Mouse (Mus musculus): ENCODE measurements around the gene Abca3.
"Not testable (repeated sequence)": the region's sequence is repeated elsewhere in the genome, so short reads cannot be mapped to it uniquely, and the experiment has no call there.

Abca3 gene

DNA sequence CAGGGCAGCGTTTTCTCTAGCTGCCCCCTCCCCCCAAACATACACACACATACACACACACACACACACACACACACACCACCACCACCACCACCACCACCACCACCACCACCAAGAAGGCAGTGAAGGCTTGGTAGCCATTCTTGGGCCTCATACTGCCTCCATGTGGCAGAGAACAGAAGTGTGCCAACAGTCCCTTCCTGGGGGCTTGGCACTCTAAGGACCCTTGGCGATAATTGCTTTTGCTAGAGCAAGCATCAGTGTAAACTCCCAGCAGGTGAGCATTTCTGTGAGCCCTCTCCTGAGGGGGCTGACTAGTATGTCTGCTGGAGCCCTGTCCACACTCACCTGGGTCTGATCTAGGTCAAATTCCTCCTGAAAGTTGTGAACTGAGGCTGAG, 89.4 kb downstream of the Abca3 start:
- no peak for DNase-seq (ENCODE audit: low read depth, low spot score)

DNA sequence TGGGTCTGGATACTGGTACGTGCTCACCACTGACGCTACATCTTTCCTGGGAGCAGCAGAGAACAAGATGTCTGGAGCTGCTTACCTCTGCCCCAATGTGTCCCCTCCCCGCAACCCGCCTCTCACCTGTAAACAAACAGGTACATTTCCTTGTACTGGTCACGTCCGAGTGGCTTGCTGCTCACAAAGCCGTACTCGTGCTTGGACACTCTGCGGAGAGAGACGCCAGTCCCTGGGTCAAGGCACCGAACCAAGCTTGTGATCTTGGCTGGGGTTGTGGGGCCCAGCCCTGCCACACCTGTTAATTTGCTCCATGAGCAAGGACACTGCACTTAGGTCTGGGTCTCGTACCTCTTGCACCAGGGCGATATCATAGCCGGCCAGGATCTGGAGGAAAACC, 90.4 kb downstream of the Abca3 start:
- DNase-seq (ENCODE audit: low read depth, low spot score) = no peak

DNA sequence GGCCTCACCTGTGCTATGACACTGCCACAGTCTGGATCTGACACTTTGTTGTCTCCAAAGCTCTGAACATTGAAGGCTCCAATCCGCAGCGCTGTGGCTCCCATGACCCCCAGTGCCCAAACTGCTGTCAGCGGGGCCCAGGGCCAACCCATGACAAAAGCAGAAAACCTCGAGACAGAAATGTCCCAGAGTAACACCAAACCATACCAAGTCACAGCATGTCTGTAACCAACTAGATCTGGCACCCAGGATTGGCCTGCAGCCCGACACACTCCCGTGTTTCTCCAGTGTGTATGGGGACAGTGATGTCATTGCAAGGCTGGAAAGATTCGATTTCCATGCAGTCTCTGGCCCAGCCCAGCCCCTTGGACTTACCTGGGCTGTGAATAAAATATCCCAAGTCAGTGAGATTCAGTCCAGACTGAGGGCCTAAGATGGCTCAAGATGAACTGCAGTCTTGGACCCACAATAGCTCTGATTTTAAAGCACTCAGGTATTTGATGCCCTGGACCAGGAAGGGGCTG, 90.9 kb downstream of the Abca3 start, which contains the start of gene Dnase1l2:
Gene Dnase1l2, minus strand, starts transcription at position 474 of the 524 bp plus-strand sequence.
- no peak for DNase-seq (ENCODE audit: low read depth, low spot score)

DNA sequence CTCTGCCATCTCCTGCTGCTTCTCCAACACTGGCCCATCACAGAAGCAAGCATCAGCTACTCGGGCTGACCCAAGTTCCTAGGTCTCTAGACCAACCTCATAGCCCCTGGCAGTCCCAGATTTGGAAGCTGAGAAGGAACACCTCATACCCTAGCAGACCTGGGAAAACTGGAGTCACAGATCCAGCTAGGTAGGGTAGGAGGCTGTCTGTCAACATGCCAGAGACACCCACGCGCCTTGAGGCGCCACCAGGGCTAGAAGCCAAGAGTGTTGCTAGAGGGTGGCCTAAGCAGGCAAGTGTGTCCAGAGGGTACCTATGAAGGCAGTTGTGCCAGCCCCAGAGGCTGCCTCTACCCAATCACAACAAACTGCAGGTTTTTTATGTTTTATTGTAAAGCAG, 91.7 kb downstream of the Abca3 start:
- DNase-seq (ENCODE audit: low read depth, low spot score) = no peak

DNA sequence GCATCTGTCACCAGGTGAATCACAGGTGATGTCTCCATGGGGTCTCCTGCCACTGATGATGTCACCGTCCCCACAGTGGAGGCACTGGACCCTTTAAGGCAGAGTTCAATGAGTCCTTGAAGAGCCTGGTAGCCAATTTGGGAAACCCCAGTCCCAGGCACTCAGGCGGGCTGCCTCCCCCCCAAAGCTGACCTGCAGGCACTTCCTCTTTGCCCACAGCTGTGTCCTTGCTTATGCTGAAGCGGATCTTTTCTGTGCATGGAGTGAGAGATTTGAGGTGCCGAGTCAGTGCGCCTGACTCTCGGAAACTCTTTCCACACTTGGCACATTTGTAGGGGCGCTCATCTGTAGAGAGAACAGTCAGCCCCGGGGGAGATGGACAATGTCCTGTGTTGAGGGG, 94.8 kb downstream of the Abca3 start:
- DNase-seq (ENCODE audit: low read depth, low spot score) = no peak

DNA sequence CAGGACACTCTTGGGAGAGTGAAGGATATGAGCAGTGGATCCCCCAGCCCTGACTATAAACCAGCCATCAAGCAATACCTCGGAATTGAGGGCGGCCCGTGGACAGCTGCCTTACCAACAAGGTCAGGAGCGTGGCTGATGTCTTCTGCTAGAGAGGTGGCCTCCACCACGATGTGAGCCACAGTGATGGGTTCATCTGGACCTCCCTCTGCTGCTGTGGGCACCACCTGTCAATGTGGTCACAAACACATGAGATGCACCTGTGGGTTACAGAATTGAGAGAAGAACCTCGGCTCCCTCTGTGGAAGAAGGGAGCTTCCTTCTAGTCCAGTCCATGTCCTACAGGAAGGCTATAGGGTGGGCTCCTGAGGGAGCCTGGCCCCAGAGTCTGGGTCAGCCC, 97.8 kb downstream of the Abca3 start:
- no peak for DNase-seq (ENCODE audit: low read depth, low spot score)

DNA sequence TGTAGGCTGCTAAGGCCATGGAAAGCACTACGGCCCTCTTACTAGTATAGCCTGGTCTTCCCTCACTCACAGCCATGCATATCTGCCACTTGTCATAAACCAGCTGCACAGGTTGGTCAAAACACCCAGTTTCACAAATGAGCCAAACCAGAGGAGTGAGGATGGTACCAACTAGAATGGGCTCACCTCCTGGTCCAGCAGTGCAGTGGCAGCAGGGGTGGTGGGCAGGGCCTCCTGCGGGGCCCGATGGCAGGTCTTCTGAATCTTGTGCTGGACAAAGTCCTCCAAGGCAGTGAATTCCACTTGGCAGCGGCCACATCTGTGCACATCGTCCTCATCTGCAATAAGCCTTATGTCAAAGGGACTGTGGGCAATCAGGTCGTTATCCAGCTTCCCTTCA, 99.5 kb downstream of the Abca3 start:
- DNase-seq (ENCODE audit: low read depth, low spot score) = no peak

DNA sequence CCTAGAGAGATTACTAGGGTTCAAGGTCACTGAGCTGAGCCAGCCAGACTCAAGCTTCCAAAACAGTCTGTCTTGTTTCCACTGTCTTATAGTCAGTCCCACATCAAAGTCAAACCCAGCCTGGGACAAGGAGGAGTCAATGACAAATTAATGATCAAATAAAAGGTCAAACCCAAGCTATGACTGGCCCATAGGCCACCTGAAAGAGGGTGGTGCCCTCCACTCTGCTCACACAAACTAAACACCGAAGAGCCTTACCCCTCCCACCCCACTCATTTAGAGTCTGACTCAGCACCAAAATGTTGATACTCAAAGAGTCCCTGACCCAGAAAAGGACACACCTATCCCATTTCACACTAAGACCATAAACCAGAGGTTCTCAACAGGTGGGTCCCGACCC, 101.6 kb downstream of the Abca3 start:
- peak; percentile 66 for DNase-seq (ENCODE audit: low read depth, low spot score)

DNA sequence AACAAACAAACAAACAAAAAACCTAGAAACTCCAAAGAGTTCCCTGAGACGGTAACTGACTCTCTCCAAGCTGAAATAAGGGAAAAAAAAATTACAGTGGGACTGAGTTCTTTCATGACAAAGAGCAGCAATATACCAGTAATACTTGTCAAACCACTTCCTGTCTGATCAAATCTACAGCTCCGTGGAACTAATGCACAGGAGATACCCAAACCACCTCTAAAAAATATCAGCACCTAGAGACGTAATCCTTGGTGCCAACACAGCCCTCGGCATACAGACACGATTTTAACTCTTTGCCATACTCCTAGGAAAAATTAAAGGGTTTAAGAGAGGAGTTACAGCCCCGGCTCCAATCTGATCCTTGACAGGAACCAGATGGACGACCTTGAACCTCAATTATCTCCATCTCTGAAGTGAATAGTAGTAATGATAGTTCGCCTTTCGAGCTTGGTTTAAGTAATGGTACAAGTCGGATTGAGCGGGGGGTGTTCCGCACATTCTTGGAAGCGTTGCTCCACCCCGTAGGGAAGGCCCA, 102.5 kb downstream of the Abca3 start:
- DNase-seq (ENCODE audit: low read depth, low spot score) = no peak

DNA sequence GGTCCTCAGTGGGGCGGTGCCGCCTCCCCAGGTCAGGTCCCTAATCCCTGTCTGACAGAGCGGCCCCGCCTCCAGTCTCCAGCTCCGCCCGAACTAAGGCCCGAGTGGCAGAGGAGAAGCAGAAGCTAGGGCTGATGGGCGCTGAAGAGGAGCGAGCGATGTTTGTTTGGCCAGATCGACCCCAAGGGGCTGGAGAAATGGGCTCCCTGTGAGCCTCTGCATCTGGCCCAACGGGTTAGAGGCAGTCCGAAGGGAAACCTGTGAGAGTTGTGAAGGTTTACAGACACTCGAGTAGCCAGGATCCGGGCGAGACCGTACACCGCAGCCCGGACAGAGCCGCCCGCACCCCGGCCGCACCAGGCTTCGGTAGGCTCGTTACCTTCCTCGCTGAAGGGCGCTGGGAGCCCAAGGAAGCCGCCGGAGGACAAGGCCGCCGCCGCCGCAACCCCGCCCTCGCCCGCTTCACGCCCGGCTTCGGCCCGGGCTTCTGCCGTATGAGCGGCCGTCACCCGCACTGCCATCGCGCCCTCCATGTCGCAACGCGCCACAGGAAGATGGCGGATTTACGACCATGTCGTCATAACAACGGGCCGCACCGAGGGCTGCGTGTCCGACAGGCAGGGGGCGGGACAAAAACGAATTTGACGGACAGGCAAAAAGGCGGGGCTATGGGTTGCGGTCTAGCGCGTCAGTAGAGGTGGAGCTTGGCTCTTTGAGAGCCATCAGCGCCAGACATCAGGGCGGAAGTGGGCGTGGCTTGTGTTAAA, 103.2 kb downstream of the Abca3 start:
- peak; percentile 99 for DNase-seq (ENCODE audit: low read depth, low spot score)

DNA sequence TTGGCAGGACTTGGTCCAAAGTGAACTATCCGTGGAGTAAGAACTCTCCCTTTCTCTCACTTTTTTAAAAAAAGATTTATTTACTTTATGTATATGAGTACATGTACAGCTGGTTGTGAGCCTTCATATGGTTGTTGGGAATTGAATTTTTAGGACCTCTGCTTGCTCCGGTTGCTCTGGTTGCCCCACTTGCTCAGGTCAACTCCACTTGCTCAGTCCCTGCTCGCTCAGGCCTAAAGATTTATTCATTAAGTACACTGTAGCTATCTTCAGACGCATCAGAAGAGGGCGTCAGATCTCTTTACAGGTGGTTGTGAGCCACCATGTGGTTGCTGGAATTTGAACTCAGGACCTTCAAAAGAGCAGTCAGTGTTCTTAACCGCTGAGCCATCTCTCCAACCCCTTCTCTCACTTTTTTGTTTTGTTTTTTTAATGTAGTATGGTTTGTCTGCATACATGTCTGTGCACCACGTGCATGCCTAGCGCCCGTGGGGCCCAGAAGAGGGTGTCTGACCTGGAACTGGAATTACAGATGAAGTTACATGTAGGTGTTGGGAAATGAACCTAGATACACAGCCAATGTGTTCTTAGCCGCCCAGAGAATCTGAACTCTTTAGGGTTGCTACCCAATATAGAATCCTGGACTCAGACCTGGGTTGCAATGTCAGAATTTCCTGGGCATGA, 103.9 kb downstream of the Abca3 start:
- not testable (repeated sequence) for DNase-seq (ENCODE audit: low read depth, low spot score)
